Mouse (Mus musculus): ENCODE measurements around the gene Dnah11. TPM values are rescaled to one million over a fixed set of nuclear protein-coding genes. Genes with fewer than 3 reads are reported as not detected.

Gene Dnah11
- polyA plus RNA-seq, 1 experiment: 0.23 TPM

- Histone ChIP-seq H3K4me1 (ENCODE audit: control insufficient read depth, insufficient read depth, low read length) (no peaks in the 10 kb centered on the region), H3K27ac (ENCODE audit: insufficient read depth, low read length) (no peak overlapping the region), H3K4me3 (ENCODE audit: insufficient read depth, low read length) (no peak overlapping the region)
- TF ChIP-seq POLR2A (IDR thresholded peaks at IDR 0.05; ENCODE audit: extremely low read depth, insufficient read depth, low read length): no peak
- TF ChIP-seq CTCF (IDR thresholded peaks at IDR 0.05; ENCODE audit: extremely low read depth, insufficient read depth, low read length): no peak
Measured at GRCm38 (mm10) chr12:118184731-118185130, 14.1 kb downstream of the Dnah11 start.

GRCm38 (mm10) chr12:118177756-118178155 lies 21.1 kb downstream of the Dnah11 start:
- H3K4me3 ChIP-seq (ENCODE audit: insufficient read depth, low read length): no peak overlapping the region
- no peak overlapping the region for H3K27ac ChIP-seq (ENCODE audit: insufficient read depth, low read length)

GRCm38 (mm10) chr12:118164785-118165184 lies 34.1 kb downstream of the Dnah11 start:
- Histone ChIP-seq H3K27ac (ENCODE audit: insufficient read depth, low read length) (no peak overlapping the region), H3K4me3 (ENCODE audit: insufficient read depth, low read length) (no peak overlapping the region), H3K4me1 (ENCODE audit: control insufficient read depth, insufficient read depth, low read length) (no peaks in the 10 kb centered on the region)
- TF ChIP-seq CTCF (IDR thresholded peaks at IDR 0.05; ENCODE audit: extremely low read depth, insufficient read depth, low read length): no peak
- TF ChIP-seq POLR2A (IDR thresholded peaks at IDR 0.05; ENCODE audit: extremely low read depth, insufficient read depth, low read length): no peak

More at GRCm38 (mm10) chr12:118177756-118178155, 21.1 kb downstream of the Dnah11 start:
- no peak for TF ChIP-seq POLR2A (IDR thresholded peaks at IDR 0.05; ENCODE audit: extremely low read depth, insufficient read depth, low read length)
- TF ChIP-seq CTCF (IDR thresholded peaks at IDR 0.05; ENCODE audit: extremely low read depth, insufficient read depth, low read length): no peak
- H3K4me1 ChIP-seq (ENCODE audit: control insufficient read depth, insufficient read depth, low read length): no peaks in the 10 kb centered on the region

DNA sequence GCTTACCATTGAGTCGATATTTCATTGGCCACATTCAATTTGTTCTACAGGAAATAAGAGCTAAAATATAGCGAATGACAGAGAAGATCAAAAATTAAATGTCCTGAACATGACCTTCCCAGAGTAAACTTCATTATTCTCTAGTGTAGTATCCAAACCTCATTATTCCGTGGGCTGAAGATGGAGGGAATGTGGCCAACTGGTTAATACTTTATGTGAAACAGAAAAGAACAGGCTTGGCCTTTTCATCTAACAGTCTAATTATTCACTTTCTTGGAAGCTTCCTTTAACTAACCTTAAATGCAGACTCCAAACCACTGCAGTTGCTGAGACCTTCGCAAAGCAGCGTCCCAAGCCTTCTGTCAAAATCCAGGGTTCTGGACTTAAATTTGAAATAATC lies 41.9 kb downstream of the Dnah11 start:
- H3K4me1 ChIP-seq (ENCODE audit: control insufficient read depth, insufficient read depth, low read length): no peaks in the 10 kb centered on the region
- H3K4me3 ChIP-seq (ENCODE audit: insufficient read depth, low read length): no peak overlapping the region
- H3K27ac ChIP-seq (ENCODE audit: insufficient read depth, low read length): no peak overlapping the region
- TF ChIP-seq CTCF (IDR thresholded peaks at IDR 0.05; ENCODE audit: extremely low read depth, insufficient read depth, low read length) (no peak), POLR2A (IDR thresholded peaks at IDR 0.05; ENCODE audit: extremely low read depth, insufficient read depth, low read length) (no peak)

- TF ChIP-seq POLR2A (IDR thresholded peaks at IDR 0.05; ENCODE audit: extremely low read depth, insufficient read depth, low read length): no peak
- TF ChIP-seq CTCF (IDR thresholded peaks at IDR 0.05; ENCODE audit: extremely low read depth, insufficient read depth, low read length): no peak
- Histone ChIP-seq H3K27ac (ENCODE audit: insufficient read depth, low read length) (no peak overlapping the region), H3K4me3 (ENCODE audit: insufficient read depth, low read length) (no peak overlapping the region), H3K4me1 (ENCODE audit: control insufficient read depth, insufficient read depth, low read length) (no peaks in the 10 kb centered on the region)
Measured at GRCm38 (mm10) chr12:118147521-118148033, 51.3 kb downstream of the Dnah11 start.

DNA sequence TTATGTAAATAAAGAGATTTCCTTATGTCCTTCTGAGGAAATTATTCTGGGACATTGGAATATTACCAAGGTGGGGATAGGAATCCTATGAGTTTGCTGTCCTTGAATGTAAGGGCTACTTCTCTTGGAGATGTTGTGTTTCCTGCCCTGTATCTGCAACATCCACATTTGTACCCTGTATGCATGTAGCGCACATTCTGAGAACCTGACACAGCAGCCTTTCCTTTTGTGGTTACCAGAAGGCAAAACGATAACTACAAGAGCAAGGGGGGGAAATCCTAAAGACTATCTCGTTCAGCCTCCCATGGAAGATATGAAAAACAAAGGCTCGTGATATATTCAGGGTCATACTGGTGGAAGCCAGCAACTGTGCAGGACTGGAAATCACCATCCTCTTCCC lies 70.7 kb downstream of the Dnah11 start:
- no peak overlapping the region for H3K4me3 ChIP-seq (ENCODE audit: insufficient read depth, low read length)
- no peaks in the 10 kb centered on the region for H3K4me1 ChIP-seq (ENCODE audit: control insufficient read depth, insufficient read depth, low read length)
- H3K27ac ChIP-seq (ENCODE audit: insufficient read depth, low read length): no peak overlapping the region
- TF ChIP-seq POLR2A (IDR thresholded peaks at IDR 0.05; ENCODE audit: extremely low read depth, insufficient read depth, low read length) (no peak), CTCF (IDR thresholded peaks at IDR 0.05; ENCODE audit: extremely low read depth, insufficient read depth, low read length) (no peak)

- no peaks in the 10 kb centered on the region for H3K4me1 ChIP-seq (ENCODE audit: control insufficient read depth, insufficient read depth, low read length)
- TF ChIP-seq CTCF (IDR thresholded peaks at IDR 0.05; ENCODE audit: extremely low read depth, insufficient read depth, low read length): no peak
- TF ChIP-seq POLR2A (IDR thresholded peaks at IDR 0.05; ENCODE audit: extremely low read depth, insufficient read depth, low read length): no peak
- H3K4me3 ChIP-seq (ENCODE audit: insufficient read depth, low read length): no peak overlapping the region
Measured at GRCm38 (mm10) chr12:118119668-118120067, 79.2 kb downstream of the Dnah11 start.

GRCm38 (mm10) chr12:118112599-118112998 lies 86.2 kb downstream of the Dnah11 start:
- TF ChIP-seq CTCF (IDR thresholded peaks at IDR 0.05; ENCODE audit: extremely low read depth, insufficient read depth, low read length): no peak
- TF ChIP-seq POLR2A (IDR thresholded peaks at IDR 0.05; ENCODE audit: extremely low read depth, insufficient read depth, low read length): no peak
- no peak overlapping the region for H3K27ac ChIP-seq (ENCODE audit: insufficient read depth, low read length)
- H3K4me1 ChIP-seq (ENCODE audit: control insufficient read depth, insufficient read depth, low read length): no peaks in the 10 kb centered on the region
- no peak overlapping the region for H3K4me3 ChIP-seq (ENCODE audit: insufficient read depth, low read length)

More at GRCm38 (mm10) chr12:118119668-118120067, 79.2 kb downstream of the Dnah11 start:
- H3K27ac ChIP-seq (ENCODE audit: insufficient read depth, low read length): no peak overlapping the region

DNA sequence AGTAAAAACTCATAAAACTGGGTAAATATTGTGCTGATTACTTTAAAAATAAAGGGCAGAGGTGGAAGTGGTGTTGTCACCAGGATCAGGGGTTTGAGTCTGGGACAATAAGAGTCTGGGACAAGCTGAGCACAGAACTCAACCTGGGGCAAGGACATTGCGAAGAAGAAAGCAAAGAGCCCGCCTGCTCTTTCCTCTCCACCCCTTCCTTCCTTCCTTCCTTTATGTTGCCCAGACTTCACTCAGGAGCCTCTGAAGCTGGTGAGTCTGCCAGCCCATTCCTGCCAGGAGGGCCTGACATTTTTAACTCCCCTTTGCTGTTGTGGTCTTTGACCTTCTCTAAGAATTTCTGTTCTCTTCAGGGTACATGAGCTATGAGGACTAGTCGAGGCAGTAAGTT lies 86.9 kb downstream of the Dnah11 start:
- no peak for TF ChIP-seq POLR2A (IDR thresholded peaks at IDR 0.05; ENCODE audit: extremely low read depth, insufficient read depth, low read length)
- TF ChIP-seq CTCF (IDR thresholded peaks at IDR 0.05; ENCODE audit: extremely low read depth, insufficient read depth, low read length): no peak
- Histone ChIP-seq H3K4me1 (ENCODE audit: control insufficient read depth, insufficient read depth, low read length) (no peaks in the 10 kb centered on the region), H3K27ac (ENCODE audit: insufficient read depth, low read length) (no peak overlapping the region), H3K4me3 (ENCODE audit: insufficient read depth, low read length) (no peak overlapping the region)

DNA sequence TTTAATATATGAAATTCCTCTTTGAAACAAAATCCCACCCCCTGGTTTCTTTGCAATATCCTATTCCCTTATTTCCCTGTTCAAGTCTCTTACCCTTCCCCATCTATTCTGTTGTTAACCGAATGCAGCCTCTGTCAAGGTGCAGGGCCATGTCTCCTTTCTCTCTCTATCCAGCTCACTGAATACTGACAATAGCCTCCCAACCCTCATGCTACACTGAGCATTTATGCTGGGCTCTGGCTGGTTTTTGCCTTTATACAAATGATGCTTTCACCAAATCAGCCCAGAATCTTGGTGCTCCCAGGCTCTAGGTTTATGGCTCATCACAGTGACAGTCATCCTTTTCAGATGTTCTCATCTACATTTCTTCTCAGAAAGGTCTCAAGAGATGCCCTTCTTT lies 91.1 kb downstream of the Dnah11 start:
- TF ChIP-seq CTCF (IDR thresholded peaks at IDR 0.05; ENCODE audit: extremely low read depth, insufficient read depth, low read length) (no peak), POLR2A (IDR thresholded peaks at IDR 0.05; ENCODE audit: extremely low read depth, insufficient read depth, low read length) (no peak)
- Histone ChIP-seq H3K27ac (ENCODE audit: insufficient read depth, low read length) (no peak overlapping the region), H3K4me1 (ENCODE audit: control insufficient read depth, insufficient read depth, low read length) (no peaks in the 10 kb centered on the region), H3K4me3 (ENCODE audit: insufficient read depth, low read length) (no peak overlapping the region)

All from cortical plate, adult 2 months (tissue).